Mouse (Mus musculus) forebrain, embryonic 12.5 days (tissue): ENCODE data around the gene Katnal1. TPM values are rescaled to one million over a fixed set of nuclear protein-coding genes. Genes with fewer than 3 reads are reported as not detected.
A peak's percentile ranks its signal among the peaks of the same experiment; 100 is the strongest.

Experiments
- ATAC-seq: fragments of 200-750 bp; cut with Nextera tagmentation; 2 replicates; pipeline ENCODE4 v1.8.0; 2017; ENCODE audit warnings: moderate TSS enrichment; ENCODE audit not compliant: low FRiP score
- H3K27ac ChIP-seq: fragments of 300-500 bp; sonication (generic); 2 replicates; pipeline ENCODE4 v1.5.1; 2016; ENCODE audit warnings: mild to moderate bottlenecking
- H3K27me3 ChIP-seq: fragments of 300-500 bp; sonication (generic); 2 replicates; pipeline ENCODE4 v1.6.1; 2016; ENCODE audit warnings: mild to moderate bottlenecking
- H3K36me3 ChIP-seq: fragments of 300-500 bp; sonication (generic); replicated peaks from 2 replicates; pipeline ENCODE4 v1.6.1; 2016; ENCODE audit warnings: mild to moderate bottlenecking
- H3K4me1 ChIP-seq: fragments of 300-500 bp; sonication (generic); 2 replicates; pipeline ENCODE4 v1.6.1; 2016
- H3K4me2 ChIP-seq: fragments of 300-500 bp; sonication (generic); 2 replicates; pipeline ENCODE4 v1.6.1; 2016; ENCODE audit warnings: mild to moderate bottlenecking, moderate library complexity
- H3K4me3 ChIP-seq: fragments of 300-500 bp; sonication (generic); replicated peaks from 2 replicates; pipeline ENCODE4 v1.5.1; 2016; ENCODE audit warnings: mild to moderate bottlenecking
- H3K9ac ChIP-seq: fragments of 300-500 bp; sonication (generic); 2 replicates; pipeline ENCODE4 v1.6.1; 2016; ENCODE audit warnings: mild to moderate bottlenecking
- H3K9me3 ChIP-seq: fragments of 300-500 bp; sonication (generic); 2 replicates; pipeline ENCODE4 v1.6.1; 2016
- WGBS: fragments of 180-500 bp; shearing (Covaris S2); methylation state at CpG from one replicate; pipeline ENCODE4 v1.1.7; 2016; 5-methylcytosine and 5-hydroxymethylcytosine counted together
- polyA plus RNA-seq: library from polyadenylated mRNA; unstranded; fragments of >200 nt; fragmentation: Nextera tagmentation; extraction: Ambion mirVana; gene quantifications from 2 replicates; pipeline ENCODE4 v1.2.1, GENCODE M21; 2016

The Katnal1 gene
- polyA plus RNA-seq, 1 experiment from 2014 or later: 37.7 TPM

- 74% methylated on average over 3 of the region's 3 CpGs for WGBS
- H3K36me3 ChIP-seq: peaks cover 40% of the 10 kb centered on the region
- no peak overlapping the region for H3K4me2 ChIP-seq
- no peaks in the 10 kb centered on the region for H3K9me3 ChIP-seq
- H3K27me3 ChIP-seq: no peaks in the 10 kb centered on the region
- H3K4me1 ChIP-seq: peaks cover 22% of the 10 kb centered on the region
- H3K4me3 ChIP-seq: no peak overlapping the region
- H3K9ac ChIP-seq: no peak overlapping the region
- no peak overlapping the region for H3K27ac ChIP-seq
- no peak for ATAC-seq
Measured at GRCm38 (mm10) chr5:148912262-148912661, 16.9 kb downstream of the Katnal1 start.

- ATAC-seq: no peak
- Histone ChIP-seq H3K27me3 (no peaks in the 10 kb centered on the region), H3K36me3 (peaks cover 30% of the 10 kb centered on the region), H3K27ac (no peak overlapping the region), H3K9ac (no peak overlapping the region), H3K4me1 (peaks cover 22% of the 10 kb centered on the region), H3K4me3 (no peak overlapping the region), H3K9me3 (no peaks in the 10 kb centered on the region), H3K4me2 (no peak overlapping the region)
- WGBS: 92% methylated on average over 4 of the region's 4 CpGs
Measured at GRCm38 (mm10) chr5:148910066-148910465, 19.1 kb downstream of the Katnal1 start.

- Histone ChIP-seq H3K9ac (no peak overlapping the region), H3K4me2 (no peak overlapping the region), H3K27me3 (no peaks in the 10 kb centered on the region), H3K4me3 (no peak overlapping the region), H3K9me3 (no peaks in the 10 kb centered on the region), H3K27ac (no peak overlapping the region), H3K4me1 (peaks cover 22% of the 10 kb centered on the region), H3K36me3 (peaks cover 31% of the 10 kb centered on the region)
- WGBS: 36% methylated on average over 6 of the region's 6 CpGs
- no peak for ATAC-seq
Measured at GRCm38 (mm10) chr5:148909402-148909801, 19.7 kb downstream of the Katnal1 start.

GRCm38 (mm10) chr5:148909057-148909395 is 20.1 kb downstream of the Katnal1 start:
- Histone ChIP-seq H3K4me3 (no peak overlapping the region), H3K27ac (peak overlapping the region; percentile 46; the same call in 1 of the 2 replicates), H3K27me3 (no peaks in the 10 kb centered on the region), H3K9ac (no peak overlapping the region), H3K4me2 (no peak overlapping the region), H3K4me1 (peaks cover 22% of the 10 kb centered on the region), H3K36me3 (peaks cover 35% of the 10 kb centered on the region), H3K9me3 (no peaks in the 10 kb centered on the region)
- no peak for ATAC-seq
- 26% methylated on average over 7 of the region's 7 CpGs for WGBS

GRCm38 (mm10) chr5:148908191-148909056 is 20.7 kb downstream of the Katnal1 start:
- Histone ChIP-seq H3K4me2 (no peak overlapping the region), H3K9me3 (no peaks in the 10 kb centered on the region), H3K4me1 (peaks cover 22% of the 10 kb centered on the region), H3K27me3 (no peaks in the 10 kb centered on the region), H3K27ac (peak overlapping the region; percentile 46), H3K4me3 (no peak overlapping the region), H3K9ac (no peak overlapping the region), H3K36me3 (peaks cover 37% of the 10 kb centered on the region)
- WGBS: 64% methylated on average over 17 of the region's 17 CpGs
- ATAC-seq: peak; percentile 46; the same call in 1 of the 2 replicates

- no peaks in the 10 kb centered on the region for H3K27me3 ChIP-seq
- H3K9me3 ChIP-seq: no peaks in the 10 kb centered on the region
- ATAC-seq: no peak
- 79% methylated on average over 4 of the region's 4 CpGs for WGBS
- no peak overlapping the region for H3K4me3 ChIP-seq
- no peak overlapping the region for H3K9ac ChIP-seq
- peaks cover 33% of the 10 kb centered on the region for H3K36me3 ChIP-seq
- peaks cover 22% of the 10 kb centered on the region for H3K4me1 ChIP-seq
- no peak overlapping the region for H3K4me2 ChIP-seq
- no peak overlapping the region for H3K27ac ChIP-seq
Measured at GRCm38 (mm10) chr5:148906305-148906704, 22.8 kb downstream of the Katnal1 start.

- Histone ChIP-seq H3K27me3 (no peaks in the 10 kb centered on the region), H3K9me3 (no peaks in the 10 kb centered on the region), H3K4me1 (peaks cover 22% of the 10 kb centered on the region), H3K4me2 (no peak overlapping the region), H3K9ac (no peak overlapping the region), H3K4me3 (no peak overlapping the region), H3K27ac (no peak overlapping the region), H3K36me3 (peaks cover 35% of the 10 kb centered on the region)
- ATAC-seq: no peak
- WGBS: 74% methylated on average over 6 of the region's 6 CpGs
Measured at GRCm38 (mm10) chr5:148904846-148905245, 24.3 kb downstream of the Katnal1 start.

GRCm38 (mm10) chr5:148899361-148899760 is 29.8 kb downstream of the Katnal1 start:
- no peak for ATAC-seq
- no peak overlapping the region for H3K27ac ChIP-seq
- H3K4me2 ChIP-seq: no peak overlapping the region
- peaks cover 25% of the 10 kb centered on the region for H3K36me3 ChIP-seq
- H3K4me1 ChIP-seq: peaks cover 17% of the 10 kb centered on the region
- H3K9ac ChIP-seq: no peak overlapping the region
- H3K27me3 ChIP-seq: no peaks in the 10 kb centered on the region
- H3K9me3 ChIP-seq: no peaks in the 10 kb centered on the region
- no peak overlapping the region for H3K4me3 ChIP-seq
- 97% methylated on average over 7 of the region's 7 CpGs for WGBS

- no peak overlapping the region for H3K4me2 ChIP-seq
- ATAC-seq: no peak
- no peak overlapping the region for H3K9ac ChIP-seq
- H3K36me3 ChIP-seq: peaks cover 24% of the 10 kb centered on the region
- no peaks in the 10 kb centered on the region for H3K9me3 ChIP-seq
- no peaks in the 10 kb centered on the region for H3K27me3 ChIP-seq
- H3K4me3 ChIP-seq: no peak overlapping the region
- 82% methylated on average over 12 of the region's 12 CpGs for WGBS
- H3K27ac ChIP-seq: no peak overlapping the region
- H3K4me1 ChIP-seq: peaks cover 17% of the 10 kb centered on the region
Measured at GRCm38 (mm10) chr5:148897941-148898417, 31.1 kb downstream of the Katnal1 start.

GRCm38 (mm10) chr5:148897069-148897702 is 31.9 kb downstream of the Katnal1 start:
- no peaks in the 10 kb centered on the region for H3K9me3 ChIP-seq
- peaks cover 17% of the 10 kb centered on the region for H3K4me1 ChIP-seq
- H3K4me3 ChIP-seq: no peak overlapping the region
- ATAC-seq: no peak
- no peaks in the 10 kb centered on the region for H3K27me3 ChIP-seq
- no peak overlapping the region for H3K9ac ChIP-seq
- WGBS: 81% methylated on average over 14 of the region's 14 CpGs
- H3K4me2 ChIP-seq: no peak overlapping the region
- H3K36me3 ChIP-seq: peaks cover 28% of the 10 kb centered on the region
- H3K27ac ChIP-seq: no peak overlapping the region

- Histone ChIP-seq H3K4me3 (no peak overlapping the region), H3K9ac (no peak overlapping the region), H3K9me3 (no peaks in the 10 kb centered on the region), H3K27ac (no peak overlapping the region), H3K4me2 (no peak overlapping the region), H3K27me3 (no peaks in the 10 kb centered on the region), H3K4me1 (peaks cover 17% of the 10 kb centered on the region), H3K36me3 (peaks cover 34% of the 10 kb centered on the region)
- ATAC-seq: no peak
- 89% methylated on average over 10 of the region's 10 CpGs for WGBS
Measured at GRCm38 (mm10) chr5:148896515-148896914, 32.6 kb downstream of the Katnal1 start.

GRCm38 (mm10) chr5:148895833-148896232 is 33.3 kb downstream of the Katnal1 start:
- no peak overlapping the region for H3K4me3 ChIP-seq
- peaks cover 34% of the 10 kb centered on the region for H3K36me3 ChIP-seq
- no peaks in the 10 kb centered on the region for H3K27me3 ChIP-seq
- H3K4me1 ChIP-seq: peaks cover 17% of the 10 kb centered on the region
- ATAC-seq: no peak
- no peaks in the 10 kb centered on the region for H3K9me3 ChIP-seq
- WGBS: 92% methylated on average over 7 of the region's 7 CpGs
- H3K4me2 ChIP-seq: no peak overlapping the region
- no peak overlapping the region for H3K9ac ChIP-seq
- H3K27ac ChIP-seq: 0 out of 2 replicates have a peak overlapping the region, but pooled peaks have one; percentile 46
